Mouse (Mus musculus): ENCODE data around the gene Mest. TPM values are rescaled to one million over a fixed set of nuclear protein-coding genes. Genes with fewer than 3 reads are reported as not detected.

The Mest gene
- polyA plus RNA-seq, 1 experiment from 2014 or later: 1,412 TPM

MicroRNA genes within 50 kb of the gene (microRNA counts, 519-probe panel; counts per million panel counts)
- microRNA mmu-miR-335-3p (4,376 counts per million, percentile 31 among the panel's probes with 10 or more counts), microRNA mmu-miR-335-5p (9,036 counts per million, percentile 97 among the panel's probes with 10 or more counts)

Small RNA genes lying within 50 kb of the gene (microRNA-seq; reads per million reads assigned to microRNA genes)
- 84,819 reads per million, percentile 100 among the genes with 10 or more reads in this experiment for gene Mir335

Other genes with a start within 250 kb of the Mest start
- 36.4 and 39.9 TPM in 2 replicates for gene Tmem209, start 213.8 kb upstream of the Mest start, polyA plus RNA-seq (2016; fragmentation: Nextera tagmentation; extraction: Ambion mirVana)
- gene Ssmem1, start 213.7 kb upstream of the Mest start, polyA plus RNA-seq (2016; fragmentation: Nextera tagmentation; extraction: Ambion mirVana): 0.50 TPM in 1 of 2 replicates, not detected in the other
- 23.7 and 28.1 TPM in 2 replicates for gene Cpa2, start 182.0 kb upstream of the Mest start, polyA plus RNA-seq (2016; fragmentation: Nextera tagmentation; extraction: Ambion mirVana)
- gene Cpa4, start 155.2 kb upstream of the Mest start, polyA plus RNA-seq (2016; fragmentation: Nextera tagmentation; extraction: Ambion mirVana): 1.9 TPM in 2 replicates
- gene Cpa5, start 112.5 kb upstream of the Mest start, polyA plus RNA-seq (2016; fragmentation: Nextera tagmentation; extraction: Ambion mirVana): 0.14 and 0.33 TPM in 2 replicates
- gene Cpa1, start 84.3 kb upstream of the Mest start, polyA plus RNA-seq (2016; fragmentation: Nextera tagmentation; extraction: Ambion mirVana): 0.40 and 0.64 TPM in 2 replicates
- gene Cep41, start 29.8 kb upstream of the Mest start, polyA plus RNA-seq (2016; fragmentation: Nextera tagmentation; extraction: Ambion mirVana): 51.1 and 53.5 TPM in 2 replicates
- 24.8 and 25.8 TPM in 2 replicates for gene Copg2, start 173.2 kb downstream of the Mest start, polyA plus RNA-seq (2016; fragmentation: Nextera tagmentation; extraction: Ambion mirVana)
- gene Tsga13, start 192.0 kb downstream of the Mest start, polyA plus RNA-seq (2016; fragmentation: Nextera tagmentation; extraction: Ambion mirVana): 0.38 TPM in 1 of 2 replicates, not detected in the other
- 1.2 and 1.9 TPM in 2 replicates for gene Klf14, start 235.5 kb downstream of the Mest start, polyA plus RNA-seq (2016; fragmentation: Nextera tagmentation; extraction: Ambion mirVana)

Data from limb, embryonic 12.5 days (tissue).